Mouse (Mus musculus): ENCODE measurements around the gene Fut1.

GRCm38 (mm10) chr7:45571966-45572365 lies 45.1 kb upstream of the Fut1 start:
- TF ChIP-seq CTCF (IDR thresholded peaks at IDR 0.05; ENCODE audit: borderline replicate concordance, extremely low read depth, insufficient read depth, insufficient read length) (no peak), POLR2A (IDR thresholded peaks at IDR 0.05; ENCODE audit: borderline replicate concordance, extremely low read depth, insufficient read depth, insufficient read length, poor library complexity, severe bottlenecking) (no peak)

Measured in brain, embryonic 14.5 days (tissue).